Mouse (Mus musculus): Measurements from ENCODE around the gene Slc7a11. TPM values are rescaled to one million over a fixed set of nuclear protein-coding genes. Genes with fewer than 3 reads are reported as not detected.

Gene Slc7a11
- 3.0 and 3.1 TPM in 2 replicates for polyA plus RNA-seq (2015; fragmentation: Nextera tagmentation; extraction: Ambion mirVana)

DNA sequence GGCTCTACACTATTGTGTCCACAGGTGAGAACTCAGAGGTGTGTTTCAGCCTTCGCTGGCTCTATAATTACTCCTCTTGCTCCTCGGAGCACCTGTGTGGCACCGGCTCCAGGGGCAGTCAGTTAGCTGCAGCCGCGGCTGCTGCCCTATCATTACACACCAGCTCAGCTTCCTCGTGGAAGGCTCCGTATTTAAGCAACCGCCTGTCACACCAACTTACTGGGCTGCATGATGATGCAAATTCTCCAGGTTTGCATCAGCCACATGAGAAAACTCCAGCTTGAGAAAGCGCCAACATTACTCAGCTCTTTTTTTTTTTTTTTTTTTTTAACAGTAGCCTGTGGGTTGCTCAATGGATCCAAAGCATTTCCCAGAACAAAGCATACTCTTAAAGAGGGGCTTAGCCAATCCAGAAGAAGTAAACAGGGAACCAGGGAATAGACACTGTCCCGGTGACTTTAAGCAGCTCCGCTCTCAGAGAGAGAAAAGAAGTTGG lies at the start of gene Slc7a11:
Slc7a11 (minus strand) TSS at position 194 of the 496 bp plus-strand sequence.
- Histone ChIP-seq H3K4me3 (replicated peaks) (peak within 1 kb of the TSS; percentile 38), H3K4me1 (peaks cover 15% of the 10 kb centered on the region), H3K27ac (replicated peaks) (no peak within 1 kb of the TSS), H3K36me3 (no peaks in the 10 kb centered on the region), H3K4me2 (peak within 1 kb of the TSS; percentile 76), H3K9me3 (replicated peaks) (no peaks in the 10 kb centered on the region), H3K27me3 (replicated peaks) (no peaks in the 10 kb centered on the region), H3K9ac (replicated peaks) (peak within 1 kb of the TSS; percentile 42)
- ATAC-seq (ENCODE audit: low FRiP score), result peak; percentile 68; the same call in 1 of the 2 replicates
- WGBS, result 2% methylated on average over 11 of the region's 11 CpGs

GRCm38 (mm10) chr3:50491678-50492077 lies 48.3 kb upstream of the Slc7a11 start:
- no peak overlapping the region for H3K4me3 ChIP-seq (replicated peaks)
- H3K36me3 ChIP-seq, result no peaks in the 10 kb centered on the region
- H3K27ac ChIP-seq (replicated peaks), result no peak overlapping the region
- H3K4me1 ChIP-seq, result no peaks in the 10 kb centered on the region
- H3K4me2 ChIP-seq, result no peak overlapping the region
- no peaks in the 10 kb centered on the region for H3K9me3 ChIP-seq (replicated peaks)
- ATAC-seq (ENCODE audit: low FRiP score), result no peak
- no peak overlapping the region for H3K9ac ChIP-seq (replicated peaks)
- no peaks in the 10 kb centered on the region for H3K27me3 ChIP-seq (replicated peaks)
- 96% methylated on average over 2 of the region's 2 CpGs for WGBS

DNA sequence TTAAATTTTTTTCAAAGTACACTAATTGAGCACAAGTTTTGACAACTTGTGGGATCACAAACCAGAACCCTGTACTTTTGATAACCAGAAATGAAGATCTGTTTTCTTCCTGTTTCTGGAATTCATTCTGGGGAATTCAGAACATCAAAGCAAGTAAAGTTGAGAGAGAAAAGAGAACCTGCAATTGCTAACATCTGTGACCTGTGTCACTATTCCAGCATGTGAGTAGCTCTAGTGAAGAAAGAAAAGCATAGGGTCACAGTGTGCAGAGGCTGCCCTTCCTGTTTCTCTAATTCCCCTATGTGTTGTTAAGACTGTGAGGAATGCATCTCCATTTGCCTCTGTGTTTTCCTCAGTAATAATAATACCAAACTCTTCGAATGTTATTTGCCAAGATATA lies 40.7 kb upstream of the Slc7a11 start:
- WGBS, result 80% methylated on average over 1 of the region's 1 CpGs
- Histone ChIP-seq H3K36me3 (no peaks in the 10 kb centered on the region), H3K9me3 (replicated peaks) (no peaks in the 10 kb centered on the region), H3K4me1 (no peaks in the 10 kb centered on the region), H3K27me3 (replicated peaks) (no peaks in the 10 kb centered on the region), H3K9ac (replicated peaks) (no peak overlapping the region), H3K27ac (replicated peaks) (no peak overlapping the region), H3K4me2 (no peak overlapping the region), H3K4me3 (replicated peaks) (no peak overlapping the region)
- no peak for ATAC-seq (ENCODE audit: low FRiP score)

DNA sequence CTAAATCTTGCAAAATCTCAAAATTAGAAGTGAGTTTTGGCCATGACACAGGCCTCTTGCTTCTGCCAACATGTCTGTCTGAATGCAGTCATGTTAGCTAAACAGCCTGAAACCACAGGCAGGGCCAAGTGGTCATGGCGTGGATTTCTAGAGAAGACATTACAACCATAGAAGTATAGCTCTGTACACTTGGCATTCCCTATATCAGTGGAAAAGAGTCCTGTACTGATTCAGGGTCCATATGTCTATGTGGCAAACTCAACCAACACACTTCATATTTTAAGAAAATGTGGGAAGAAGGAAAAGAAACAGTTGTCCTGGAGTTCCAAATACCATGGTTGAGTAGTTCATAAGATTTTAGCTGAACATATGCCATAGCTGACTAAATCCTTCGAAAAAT lies 18.8 kb upstream of the Slc7a11 start:
- 95% methylated on average over 2 of the region's 2 CpGs for WGBS
- Histone ChIP-seq H3K27me3 (replicated peaks) (no peaks in the 10 kb centered on the region), H3K36me3 (no peaks in the 10 kb centered on the region), H3K4me2 (no peak overlapping the region), H3K9ac (replicated peaks) (no peak overlapping the region), H3K4me3 (replicated peaks) (no peak overlapping the region), H3K4me1 (no peaks in the 10 kb centered on the region), H3K27ac (replicated peaks) (no peak overlapping the region), H3K9me3 (replicated peaks) (no peaks in the 10 kb centered on the region)
- no peak for ATAC-seq (ENCODE audit: low FRiP score)

- Histone ChIP-seq H3K4me1 (no peaks in the 10 kb centered on the region), H3K9ac (replicated peaks) (no peak overlapping the region), H3K9me3 (replicated peaks) (no peaks in the 10 kb centered on the region), H3K4me3 (replicated peaks) (no peak overlapping the region), H3K27me3 (replicated peaks) (no peaks in the 10 kb centered on the region), H3K27ac (replicated peaks) (no peak overlapping the region), H3K36me3 (no peaks in the 10 kb centered on the region), H3K4me2 (no peak overlapping the region)
- ATAC-seq (ENCODE audit: low FRiP score), result no peak
- WGBS, result 91% methylated on average over 5 of the region's 5 CpGs
These were observed 13.7 kb upstream of the Slc7a11 start for GRCm38 (mm10) chr3:50457136-50457535.

- H3K4me3 ChIP-seq (replicated peaks), result no peak overlapping the region
- no peak overlapping the region for H3K27ac ChIP-seq (replicated peaks)
- no peak overlapping the region for H3K4me2 ChIP-seq
- no peaks in the 10 kb centered on the region for H3K27me3 ChIP-seq (replicated peaks)
- ATAC-seq (ENCODE audit: low FRiP score), result no peak
- H3K9me3 ChIP-seq (replicated peaks), result no peaks in the 10 kb centered on the region
- H3K36me3 ChIP-seq, result no peaks in the 10 kb centered on the region
- WGBS, result 77% methylated on average over 4 of the region's 4 CpGs
- H3K4me1 ChIP-seq, result no peaks in the 10 kb centered on the region
- no peak overlapping the region for H3K9ac ChIP-seq (replicated peaks)
These were observed 13.2 kb upstream of the Slc7a11 start for GRCm38 (mm10) chr3:50456564-50456963.

GRCm38 (mm10) chr3:50456023-50456422 lies 12.6 kb upstream of the Slc7a11 start:
- WGBS, result 73% methylated on average over 1 of the region's 1 CpGs
- H3K9ac ChIP-seq (replicated peaks), result no peak overlapping the region
- ATAC-seq (ENCODE audit: low FRiP score), result no peak
- H3K36me3 ChIP-seq, result no peaks in the 10 kb centered on the region
- H3K4me1 ChIP-seq, result no peaks in the 10 kb centered on the region
- H3K27me3 ChIP-seq (replicated peaks), result no peaks in the 10 kb centered on the region
- H3K9me3 ChIP-seq (replicated peaks), result no peaks in the 10 kb centered on the region
- H3K4me2 ChIP-seq, result no peak overlapping the region
- no peak overlapping the region for H3K27ac ChIP-seq (replicated peaks)
- H3K4me3 ChIP-seq (replicated peaks), result no peak overlapping the region

- Histone ChIP-seq H3K36me3 (no peaks in the 10 kb centered on the region), H3K4me1 (peaks cover 15% of the 10 kb centered on the region), H3K27me3 (replicated peaks) (no peaks in the 10 kb centered on the region), H3K4me3 (replicated peaks) (no peak overlapping the region), H3K9me3 (replicated peaks) (no peaks in the 10 kb centered on the region), H3K27ac (replicated peaks) (no peak overlapping the region), H3K4me2 (no peak overlapping the region), H3K9ac (replicated peaks) (no peak overlapping the region)
- WGBS, result 56% methylated on average over 10 of the region's 10 CpGs
- ATAC-seq (ENCODE audit: low FRiP score), result no peak
These were observed 1.8 kb upstream of the Slc7a11 start for GRCm38 (mm10) chr3:50445050-50445775.

- no peaks in the 10 kb centered on the region for H3K9me3 ChIP-seq (replicated peaks)
- peaks cover 15% of the 10 kb centered on the region for H3K4me1 ChIP-seq
- H3K4me3 ChIP-seq (replicated peaks), result peak overlapping the region; percentile 38
- H3K9ac ChIP-seq (replicated peaks), result peak overlapping the region; percentile 42; the same call in 1 of the 2 replicates
- H3K36me3 ChIP-seq, result no peaks in the 10 kb centered on the region
- no peaks in the 10 kb centered on the region for H3K27me3 ChIP-seq (replicated peaks)
- peak overlapping the region; percentile 76 for H3K4me2 ChIP-seq
- no peak for ATAC-seq (ENCODE audit: low FRiP score)
- 25% methylated on average over 9 of the region's 9 CpGs for WGBS
- no peak overlapping the region for H3K27ac ChIP-seq (replicated peaks)
These were observed 528 bp upstream of the Slc7a11 start for GRCm38 (mm10) chr3:50443942-50444341.

- peak overlapping the region; percentile 42; the same call in 1 of the 2 replicates for H3K9ac ChIP-seq (replicated peaks)
- no peaks in the 10 kb centered on the region for H3K27me3 ChIP-seq (replicated peaks)
- WGBS, result 76% methylated on average over 19 of the region's 19 CpGs
- no peaks in the 10 kb centered on the region for H3K9me3 ChIP-seq (replicated peaks)
- no peaks in the 10 kb centered on the region for H3K36me3 ChIP-seq
- peak overlapping the region; percentile 76 for H3K4me2 ChIP-seq
- no peak for ATAC-seq (ENCODE audit: low FRiP score)
- H3K4me1 ChIP-seq, result peaks cover 15% of the 10 kb centered on the region
- peak overlapping the region; percentile 38 for H3K4me3 ChIP-seq (replicated peaks)
- H3K27ac ChIP-seq (replicated peaks), result no peak overlapping the region
These were observed 797 bp downstream of the Slc7a11 start for GRCm38 (mm10) chr3:50442341-50443292.

DNA sequence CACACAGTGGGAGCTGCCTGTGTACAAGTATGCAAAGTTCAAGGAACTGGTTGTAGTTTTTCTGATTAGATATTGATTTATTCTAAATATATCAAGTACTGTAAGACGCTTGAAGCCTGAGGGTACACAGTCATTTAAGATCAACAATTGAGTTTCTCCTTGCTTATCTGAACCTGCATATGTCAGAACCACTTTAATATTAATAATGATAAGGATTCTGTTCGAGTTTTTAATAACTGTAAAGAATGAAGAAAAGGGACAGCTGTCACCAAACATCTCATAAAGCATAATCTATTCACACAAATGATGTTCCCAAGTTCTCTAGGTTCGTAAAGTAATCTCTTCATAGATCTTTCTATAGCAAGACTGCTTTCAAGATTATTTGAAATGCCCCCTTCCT lies 2.1 kb downstream of the Slc7a11 start:
- Histone ChIP-seq H3K4me1 (peaks cover 15% of the 10 kb centered on the region), H3K4me2 (no peak overlapping the region), H3K9me3 (replicated peaks) (no peaks in the 10 kb centered on the region), H3K27me3 (replicated peaks) (no peaks in the 10 kb centered on the region), H3K4me3 (replicated peaks) (no peak overlapping the region), H3K36me3 (no peaks in the 10 kb centered on the region), H3K27ac (replicated peaks) (no peak overlapping the region), H3K9ac (replicated peaks) (no peak overlapping the region)
- no peak for ATAC-seq (ENCODE audit: low FRiP score)
- 85% methylated on average over 3 of the region's 3 CpGs for WGBS
